Mouse (Mus musculus) heart, adult 11 months (tissue): ENCODE results near the gene Pam.

Experiments used
- DNase-seq: peaks from one replicate; pipeline ENCODE4 v3.0.0; 2022

The Pam gene

DNA sequence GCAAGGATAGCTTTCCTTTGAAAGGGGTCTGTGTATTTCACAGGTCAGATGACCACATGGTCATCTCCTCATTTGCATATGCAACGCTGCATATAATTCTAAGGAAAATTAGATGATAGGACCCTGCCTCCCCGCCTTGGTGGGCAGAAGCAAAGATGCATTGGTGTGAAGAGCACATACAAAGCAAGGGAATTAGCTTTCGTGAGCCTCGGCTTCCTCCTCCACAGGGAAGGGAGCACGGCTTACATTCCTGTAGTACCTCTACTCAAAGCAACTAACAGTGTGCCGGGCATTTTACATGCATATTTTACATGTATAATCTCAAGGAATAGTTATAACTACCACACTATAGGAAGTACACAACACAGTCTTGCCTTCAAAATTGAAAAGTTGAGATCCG lies 16.7 kb downstream of the Pam start:
- DNase-seq = peak; percentile 75

DNA sequence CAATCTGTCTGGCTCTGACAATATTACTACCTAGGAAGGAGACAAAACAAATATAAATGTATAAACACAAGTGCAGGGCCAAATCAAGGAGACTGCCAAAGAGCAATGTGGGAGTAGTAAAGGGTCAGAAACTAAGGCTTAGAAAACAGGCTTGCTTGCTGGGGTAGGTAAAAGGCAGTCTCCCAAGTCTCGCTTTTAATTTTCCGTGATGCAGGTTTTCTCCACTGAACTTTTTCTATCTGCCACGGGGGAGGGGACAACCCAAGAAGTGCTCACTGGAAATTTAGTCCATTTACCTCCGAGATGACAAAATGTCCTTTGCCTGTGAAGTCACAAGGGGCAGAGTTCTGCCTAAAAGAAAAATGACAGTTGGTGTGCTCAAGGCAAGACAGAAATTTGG lies 21.6 kb downstream of the Pam start:
- peak; percentile 64 for DNase-seq

- peak; percentile 45 for DNase-seq
Measured at GRCm38 (mm10) chr1:98073127-98073526, 22.3 kb downstream of the Pam start.

DNA sequence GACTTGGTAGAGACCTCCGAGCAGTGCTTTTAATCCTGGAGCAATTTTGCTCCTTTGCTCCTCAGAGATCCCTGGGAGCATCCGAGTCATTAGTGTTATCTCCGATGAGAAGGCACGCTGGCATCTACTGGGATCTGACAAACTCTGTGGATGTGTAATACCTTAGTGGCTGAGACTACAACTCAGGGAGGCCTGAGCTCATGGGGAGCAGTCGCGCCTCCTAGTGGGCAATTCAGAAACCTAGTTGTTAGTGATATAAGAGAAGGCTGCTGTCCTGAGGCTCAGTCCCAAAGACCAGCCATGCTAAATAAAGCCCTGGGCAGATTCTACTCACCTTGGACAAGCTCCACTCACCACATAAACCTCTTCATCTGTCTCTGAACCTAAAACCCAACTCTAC lies 23.4 kb downstream of the Pam start:
- DNase-seq = peak; percentile 76

DNA sequence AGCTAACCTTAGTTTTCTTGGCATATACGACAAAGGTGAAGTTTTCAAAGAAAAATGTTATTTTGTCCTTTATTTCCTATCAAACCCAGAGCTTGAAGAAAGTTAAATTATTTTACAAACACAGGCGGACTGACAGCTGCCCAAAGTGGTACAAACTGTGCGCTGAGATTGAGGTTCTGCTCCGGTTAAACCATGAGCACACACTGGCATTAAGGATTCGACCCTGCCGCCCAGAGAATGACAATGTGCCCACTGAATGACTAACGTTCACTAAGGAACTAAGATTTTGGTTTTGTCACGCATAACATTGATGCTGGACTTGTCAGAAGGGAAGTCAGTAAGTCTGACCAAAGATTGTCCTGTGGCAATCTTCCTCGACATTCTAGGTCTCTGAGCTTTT lies 24.0 kb downstream of the Pam start:
- peak; percentile 53 for DNase-seq

DNA sequence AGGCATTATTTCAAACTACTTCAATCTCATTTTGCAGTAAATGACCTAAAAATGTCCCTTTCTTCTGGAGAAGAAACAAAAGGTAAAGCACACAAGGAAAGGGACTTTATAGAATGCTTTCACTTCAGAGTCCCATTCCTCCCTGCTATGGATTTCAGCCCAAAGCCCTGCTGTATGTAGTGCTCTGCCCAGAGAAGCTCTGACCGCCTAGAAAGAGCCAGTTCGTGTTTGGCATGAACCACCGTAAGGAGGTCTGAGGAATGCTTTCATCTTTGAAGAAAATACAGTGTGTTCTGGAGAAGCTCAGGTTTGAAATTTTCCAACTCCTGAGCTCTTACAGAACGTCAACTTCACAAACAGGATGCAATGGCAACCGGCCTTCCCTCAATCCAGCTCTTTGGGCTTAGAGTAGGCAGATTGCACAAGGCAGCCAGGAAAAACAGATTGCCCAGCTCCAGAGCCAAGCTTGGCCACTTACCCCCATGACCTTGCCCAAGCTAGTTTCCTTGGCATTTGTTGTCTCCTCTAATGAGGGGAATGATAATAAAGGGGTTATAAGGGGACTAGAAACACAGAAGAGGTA lies 24.6 kb downstream of the Pam start:
- peak; percentile 92 for DNase-seq

DNA sequence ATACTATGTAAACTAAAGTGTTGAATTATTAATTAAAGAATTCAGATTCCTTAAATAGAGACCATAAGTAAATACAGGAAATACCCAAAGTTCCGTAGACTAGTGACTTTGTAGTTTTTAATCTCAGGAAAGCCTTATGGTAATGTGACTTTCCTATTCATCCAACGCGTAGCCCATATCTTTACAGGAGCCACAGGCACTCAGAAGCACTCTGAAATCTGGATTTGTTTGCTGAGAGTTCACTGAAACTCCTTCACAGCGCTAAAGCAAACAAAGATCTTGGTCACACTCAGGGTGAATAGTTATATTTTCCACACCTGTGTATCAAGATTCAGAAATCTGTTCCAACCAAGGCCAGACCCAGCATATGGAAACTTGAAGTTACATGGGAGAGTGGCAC lies 27.3 kb downstream of the Pam start:
- DNase-seq = no peak

GRCm38 (mm10) chr1:98062074-98062473 lies 33.4 kb downstream of the Pam start:
- peak; percentile 29 for DNase-seq

GRCm38 (mm10) chr1:98059401-98059800 lies 36.0 kb downstream of the Pam start:
- peak; percentile 54 for DNase-seq

DNA sequence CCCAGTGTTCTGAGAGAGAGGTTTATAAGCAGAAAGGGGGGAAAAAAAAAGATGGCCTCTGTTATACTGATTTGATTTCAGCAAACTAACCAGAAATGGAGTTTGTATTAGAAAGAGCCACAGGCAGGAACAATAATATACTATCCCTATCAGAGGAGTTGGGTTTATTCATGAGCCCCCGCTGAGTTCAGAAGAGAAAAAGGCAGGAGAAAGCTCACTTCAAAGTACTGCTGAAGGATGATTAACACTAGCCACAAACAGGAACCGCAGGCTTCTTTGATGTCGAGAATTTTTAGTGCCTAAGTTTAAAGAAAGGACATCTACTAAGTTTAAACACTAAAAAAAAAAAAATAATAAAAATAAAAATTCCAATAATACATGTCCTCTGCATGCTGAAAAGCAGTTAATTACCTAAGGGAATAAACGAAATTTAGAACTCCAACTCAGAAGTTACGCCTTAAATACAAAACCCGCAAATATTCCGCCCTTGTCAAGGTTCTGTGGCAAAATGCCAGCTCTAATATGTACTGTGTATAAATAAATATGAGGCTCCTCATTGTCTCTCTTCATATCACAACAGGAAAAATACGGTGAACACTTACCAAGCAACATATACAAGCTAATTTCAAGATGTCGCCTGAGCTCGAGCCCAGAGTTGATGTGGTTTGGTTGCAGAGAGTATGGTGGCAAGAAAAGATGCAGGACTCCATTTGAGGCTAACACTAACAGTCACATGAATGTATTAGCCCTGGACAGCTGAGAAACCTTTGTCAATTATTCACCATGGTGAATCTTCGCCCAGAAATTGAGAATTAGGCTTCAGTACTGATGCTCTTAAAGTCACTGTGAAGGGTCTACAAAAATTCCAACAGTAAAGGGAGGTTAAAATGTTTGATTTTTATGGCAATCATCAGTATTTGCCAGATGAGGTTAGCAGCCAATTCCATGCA lies 38.2 kb downstream of the Pam start:
- peak; percentile 42 for DNase-seq

DNA sequence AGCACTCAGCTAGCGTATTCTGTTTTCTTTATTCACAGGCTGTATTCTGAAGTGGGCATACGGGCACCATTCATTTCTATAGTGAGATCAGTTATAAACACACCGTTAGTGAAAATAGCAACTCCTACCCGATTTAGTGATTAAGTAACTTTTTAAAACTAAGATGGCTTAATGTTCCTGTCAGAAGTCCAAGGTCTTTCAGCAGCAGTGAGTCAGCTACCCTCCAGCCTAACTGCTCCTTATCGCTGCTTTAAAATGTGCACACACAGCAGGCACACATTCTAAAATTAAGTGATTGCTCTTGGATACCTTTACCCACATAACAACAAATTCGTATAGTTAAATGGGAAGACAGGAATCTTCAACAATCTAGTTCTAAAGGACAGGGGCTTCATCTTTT lies 39.2 kb downstream of the Pam start:
- DNase-seq = peak; percentile 42

- DNase-seq = peak; percentile 84
Measured at GRCm38 (mm10) chr1:98055591-98055990, 39.9 kb downstream of the Pam start.

- peak; percentile 68 for DNase-seq
Measured at GRCm38 (mm10) chr1:98053994-98054393, 41.5 kb downstream of the Pam start.

DNA sequence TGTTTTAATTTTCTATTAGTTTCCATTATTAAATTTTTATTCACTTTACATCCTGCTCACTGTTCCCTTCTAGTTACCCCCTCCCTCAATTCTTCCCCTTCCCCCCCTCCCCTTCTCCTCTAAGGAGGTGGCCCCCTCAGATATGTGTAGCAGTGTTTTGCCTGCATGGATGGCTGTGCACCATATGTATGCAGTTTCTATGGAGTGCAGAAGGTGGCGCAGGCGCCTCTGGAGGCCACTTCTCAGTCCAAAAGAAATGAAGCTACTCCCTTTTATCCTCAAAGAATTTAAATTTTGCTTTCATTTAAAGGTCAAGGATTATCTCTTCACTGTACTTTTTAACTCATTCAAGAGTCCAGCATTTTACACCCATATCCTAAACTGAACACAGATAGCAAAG lies 42.0 kb downstream of the Pam start:
- peak; percentile 24 for DNase-seq

- peak; percentile 23 for DNase-seq
Measured at GRCm38 (mm10) chr1:98052775-98053174, 42.7 kb downstream of the Pam start.

- no peak for DNase-seq
Measured at GRCm38 (mm10) chr1:98051039-98051438, 44.4 kb downstream of the Pam start.

DNA sequence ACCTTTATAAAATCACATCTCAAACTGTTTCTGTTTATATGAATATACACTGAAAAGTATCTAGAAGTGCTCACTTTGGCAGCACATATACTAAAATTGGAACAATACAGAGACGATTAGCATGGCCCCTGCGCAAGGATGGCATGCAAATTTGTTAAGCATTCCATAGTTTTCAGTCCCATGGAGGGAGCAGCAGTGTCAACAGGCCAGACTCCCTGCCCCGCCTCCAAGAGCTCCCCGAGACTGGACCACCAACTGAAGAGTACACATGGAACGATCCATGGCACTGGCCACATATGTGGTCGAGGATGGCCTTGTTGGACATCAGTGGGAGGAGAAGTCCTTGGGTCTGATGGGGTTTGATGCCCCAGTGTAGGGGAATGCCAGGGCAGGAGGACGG lies 45.7 kb downstream of the Pam start:
- DNase-seq = no peak

DNA sequence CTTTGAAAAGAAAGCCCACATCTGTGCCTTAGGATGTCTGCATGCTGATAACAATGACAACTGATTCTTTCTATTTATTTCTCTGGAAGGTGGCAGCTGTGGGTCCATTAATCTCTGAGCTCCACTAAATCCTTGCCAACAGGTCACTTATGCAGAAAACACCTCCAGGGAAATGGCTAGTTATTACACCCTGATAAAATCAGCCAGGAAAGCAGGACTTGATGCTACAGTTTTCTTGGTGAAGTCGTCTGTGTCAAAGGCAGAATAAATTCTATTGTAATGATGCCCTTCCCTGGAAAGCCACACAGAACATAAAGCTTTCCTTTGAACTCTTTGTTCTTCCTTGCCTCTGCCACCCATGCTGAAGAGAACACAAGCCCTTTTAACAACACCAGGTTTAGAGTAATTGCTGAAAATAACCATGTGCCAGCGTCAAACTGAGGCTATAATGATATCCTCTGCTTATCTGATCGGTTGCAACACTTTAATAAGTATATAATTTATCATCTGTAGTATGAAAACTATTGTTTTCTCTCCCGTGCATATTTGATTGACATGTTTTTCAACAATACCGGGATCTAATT lies 47.1 kb downstream of the Pam start:
- no peak for DNase-seq

GRCm38 (mm10) chr1:98047284-98048217 lies 47.9 kb downstream of the Pam start:
- no peak for DNase-seq

DNA sequence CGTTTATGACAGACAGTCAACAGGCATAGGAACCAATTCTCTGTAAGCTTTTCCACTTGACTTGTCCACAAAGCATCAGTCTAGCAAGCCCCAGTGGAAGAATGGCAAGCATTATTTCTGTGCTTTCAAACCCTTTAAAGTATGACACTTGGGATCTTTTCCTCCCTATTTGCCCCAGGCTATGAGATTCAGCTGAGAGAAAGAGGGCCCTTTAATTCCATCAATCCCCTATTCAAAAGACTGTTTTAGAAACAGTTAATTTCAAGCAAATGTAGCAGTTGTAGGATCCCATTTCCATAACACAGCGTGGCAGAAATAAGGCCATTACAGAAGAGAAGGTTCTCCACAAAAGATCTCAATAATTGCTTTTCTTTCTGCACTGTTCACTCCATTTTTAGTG lies 53.0 kb downstream of the Pam start:
- DNase-seq = no peak

DNA sequence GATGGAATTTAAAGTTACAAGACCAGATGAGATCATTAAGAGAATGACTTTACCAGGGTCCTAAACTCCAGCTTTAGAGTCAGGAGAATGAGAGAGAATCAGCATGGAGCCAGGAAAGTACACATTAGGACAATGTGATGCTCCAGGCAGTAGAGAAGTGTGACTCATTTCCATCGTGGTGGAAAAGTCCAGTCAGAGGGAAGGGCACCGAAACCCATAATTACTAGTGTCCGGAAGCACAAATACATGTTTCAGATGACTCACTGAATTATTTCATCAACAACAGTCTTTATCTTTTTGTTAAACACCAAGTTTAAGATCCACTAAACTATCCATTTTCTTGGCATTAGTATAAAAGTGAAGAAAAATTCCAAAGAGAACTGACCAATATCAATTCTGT lies 57.2 kb downstream of the Pam start:
- no peak for DNase-seq

GRCm38 (mm10) chr1:98035736-98036135 lies 59.7 kb downstream of the Pam start:
- no peak for DNase-seq

GRCm38 (mm10) chr1:98031802-98032201 lies 63.6 kb downstream of the Pam start:
- peak; percentile 58 for DNase-seq
